Mouse (Mus musculus) layer of hippocampus, postnatal 36 days (tissue): ENCODE results near the gene Fam83c. TPM values are rescaled to one million over a fixed set of nuclear protein-coding genes. Genes with fewer than 3 reads are reported as not detected.
"Not testable (repeated sequence)": the region's sequence is repeated elsewhere in the genome, so short reads cannot be mapped to it uniquely, and the experiment has no call there.

Experiments used
- DNase-seq, 2 experiments: peaks; one replicate each; pipeline ENCODE4 v3.0.0; 2022
- total RNA-seq, 2 experiments: library from RNA; stranded (reverse); gene quantifications; 2 replicates each; pipeline ENCODE4 v1.2.3; 2021

Fam83c gene
- not detected for total RNA-seq

- DNase-seq = no peak
Observed at GRCm38 (mm10) chr2:155834732-155835131, at the start of gene Fam83c. Gene Fam83c (minus strand): TSS chr2:155834854.

DNA sequence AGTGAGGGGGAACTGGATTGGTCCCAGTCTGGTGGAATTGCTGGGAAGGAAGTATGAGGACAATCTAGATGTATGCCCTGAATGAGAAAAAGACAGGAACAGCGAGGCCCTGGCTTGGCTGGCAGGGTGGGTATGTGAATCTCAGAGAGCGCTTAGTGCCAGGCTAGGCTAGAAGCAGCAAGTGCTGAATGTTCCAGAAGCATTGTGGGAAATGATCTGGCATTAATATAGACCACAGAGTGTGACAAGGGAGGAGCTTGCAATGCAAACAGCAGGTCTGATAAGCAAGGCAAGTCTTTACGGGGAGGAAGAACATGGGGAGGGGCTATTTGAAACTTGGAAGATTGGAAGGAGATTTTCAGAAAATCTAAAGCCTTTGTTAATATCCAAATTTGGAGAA is 47.4 kb upstream of the Fam83c start:
- DNase-seq = no peak

GRCm38 (mm10) chr2:155878964-155879876 is 44.6 kb upstream of the Fam83c start:
- DNase-seq = no peak

DNA sequence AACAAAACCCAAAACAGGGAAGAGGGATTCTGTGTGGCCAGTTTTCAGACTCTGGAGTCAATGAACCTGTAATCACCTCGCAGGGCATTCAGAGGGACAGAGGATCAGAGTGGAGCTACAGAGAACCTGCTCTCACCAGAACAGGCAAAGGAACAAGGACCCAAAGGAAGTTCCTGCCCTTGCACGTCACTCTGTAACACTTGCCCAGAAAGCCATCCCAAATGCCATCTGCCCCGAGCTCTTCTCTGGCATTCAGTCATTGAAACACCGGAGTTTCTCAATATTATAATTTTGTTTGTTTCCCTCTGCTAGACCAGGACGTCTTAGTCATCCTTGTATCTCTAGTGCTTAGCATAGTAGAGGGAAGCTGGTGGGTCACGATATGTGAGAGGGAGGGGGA is 39.0 kb upstream of the Fam83c start:
- DNase-seq = no peak

DNA sequence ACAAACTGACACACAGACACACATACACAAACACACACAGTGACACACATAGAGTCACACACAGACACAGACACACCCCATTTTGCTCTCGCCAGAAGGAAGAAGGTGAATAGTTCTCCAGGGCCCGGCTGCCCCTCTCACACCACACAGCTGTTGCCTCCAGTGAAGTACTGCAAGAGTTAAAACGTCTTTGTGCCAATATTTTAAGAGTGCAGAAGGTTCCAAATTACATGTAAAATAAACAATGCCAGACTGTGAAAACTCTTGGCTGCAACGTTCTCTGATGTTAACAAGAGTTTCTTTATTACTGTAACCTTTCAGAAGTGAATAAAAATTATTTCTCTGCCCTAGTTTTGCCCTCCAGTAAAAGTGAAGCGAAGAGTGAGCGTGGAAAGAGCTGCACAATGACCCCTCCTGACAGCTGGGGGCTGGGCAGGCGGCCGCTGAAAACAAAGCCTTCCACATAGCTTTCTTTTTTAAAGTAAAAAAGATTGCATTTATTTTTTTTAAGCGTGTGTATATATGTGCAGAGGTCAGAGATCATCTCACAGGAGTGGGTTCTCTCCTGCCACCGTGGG is 38.4 kb upstream of the Fam83c start:
- no peak for DNase-seq

GRCm38 (mm10) chr2:155872486-155872885 is 37.8 kb upstream of the Fam83c start:
- no peak for DNase-seq

DNA sequence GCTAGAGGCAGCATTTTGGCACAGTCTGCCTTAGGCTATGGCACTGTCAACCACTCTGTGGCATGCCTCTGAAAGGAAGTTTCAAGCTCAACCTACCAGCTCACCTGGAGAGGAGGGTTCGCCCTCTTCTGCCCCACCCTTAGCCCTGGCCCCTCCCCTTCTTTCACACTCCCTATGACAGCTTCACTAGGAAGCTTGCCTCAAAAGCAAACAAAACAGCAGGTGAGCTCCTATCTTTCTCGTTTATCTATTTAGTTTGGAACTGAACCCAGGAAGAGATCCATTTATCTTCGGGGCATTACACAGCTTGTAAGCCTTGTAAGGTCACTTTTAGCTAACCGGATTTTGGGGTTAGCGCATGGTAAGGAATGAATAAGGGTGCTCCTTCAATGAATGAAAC is 35.1 kb upstream of the Fam83c start:
- no peak for DNase-seq

DNA sequence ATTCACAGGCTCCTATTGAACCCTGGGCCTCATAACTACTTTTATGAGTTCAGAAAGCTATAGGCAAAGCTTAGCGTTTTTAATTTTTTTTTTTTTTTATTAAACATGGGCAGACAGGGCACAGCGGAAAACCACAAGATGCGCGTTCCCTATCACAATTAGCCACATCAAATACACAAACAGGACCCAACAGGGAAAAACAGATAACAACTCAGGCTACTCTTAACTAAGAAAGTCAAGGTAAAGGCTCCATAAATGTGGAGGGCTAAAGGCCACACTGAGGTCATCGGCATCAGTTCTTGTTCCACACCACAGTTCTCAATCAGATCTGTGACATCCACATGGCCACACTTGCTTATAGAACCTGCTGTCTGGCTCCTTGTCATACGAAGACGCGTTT is 33.7 kb upstream of the Fam83c start:
- no peak for DNase-seq

GRCm38 (mm10) chr2:155863301-155863867 is 28.7 kb upstream of the Fam83c start:
- no peak for DNase-seq

GRCm38 (mm10) chr2:155862573-155863300 is 28.1 kb upstream of the Fam83c start:
- DNase-seq = no peak

DNA sequence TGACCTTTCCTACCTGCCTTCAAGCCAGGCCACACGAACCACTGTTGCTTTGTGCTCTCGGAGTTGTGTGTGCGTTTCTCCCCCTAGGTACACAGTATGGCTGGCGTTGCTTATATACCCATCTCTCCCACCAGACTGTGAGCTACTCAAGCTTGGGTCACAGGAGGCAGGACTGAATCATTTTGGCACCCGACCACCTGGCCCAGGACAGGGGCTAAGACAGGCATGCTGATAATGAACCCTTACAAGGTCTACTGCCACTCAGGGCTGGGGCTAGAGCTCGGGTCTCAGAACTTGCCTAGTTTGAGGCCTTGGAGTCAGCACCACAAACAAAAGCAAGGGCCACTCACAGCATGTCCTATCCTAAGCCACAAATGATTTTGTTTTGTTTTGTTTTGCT is 26.9 kb upstream of the Fam83c start:
- no peak for DNase-seq

- DNase-seq = no peak
Observed at GRCm38 (mm10) chr2:155860102-155860501, 25.4 kb upstream of the Fam83c start.

GRCm38 (mm10) chr2:155852536-155852935 is 17.9 kb upstream of the Fam83c start:
- DNase-seq = no peak

- DNase-seq = no peak
Observed at GRCm38 (mm10) chr2:155850120-155850519, 15.5 kb upstream of the Fam83c start.

- no peak for DNase-seq
Observed at GRCm38 (mm10) chr2:155849464-155849863, 14.8 kb upstream of the Fam83c start.

- DNase-seq = peak; percentile 62 to 69
Observed at GRCm38 (mm10) chr2:155848291-155848690, 13.6 kb upstream of the Fam83c start.

GRCm38 (mm10) chr2:155846930-155847329 is 12.3 kb upstream of the Fam83c start:
- DNase-seq = no peak

- DNase-seq = no peak
Observed at GRCm38 (mm10) chr2:155838961-155839360, 4.3 kb upstream of the Fam83c start.

DNA sequence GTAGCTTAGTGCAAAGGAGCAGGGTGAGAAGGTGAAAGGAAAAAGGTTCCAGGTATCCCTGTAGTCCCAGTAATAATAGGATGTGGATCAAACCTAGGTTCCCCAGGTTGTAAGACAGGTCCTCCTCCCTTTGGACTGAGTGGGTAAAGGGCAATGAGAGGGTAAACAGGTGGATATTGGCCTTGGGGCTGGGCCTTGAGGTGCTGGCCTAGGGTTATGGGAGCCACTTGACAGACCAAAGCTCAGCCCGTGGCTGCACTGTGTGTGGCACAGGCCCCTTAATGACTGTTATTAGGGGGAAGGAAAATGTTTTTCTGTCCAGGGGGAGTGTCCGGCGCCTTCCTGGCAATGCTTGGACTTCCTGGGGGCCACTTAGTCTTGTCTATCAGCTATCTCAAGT is 3.3 kb upstream of the Fam83c start:
- no peak for DNase-seq

DNA sequence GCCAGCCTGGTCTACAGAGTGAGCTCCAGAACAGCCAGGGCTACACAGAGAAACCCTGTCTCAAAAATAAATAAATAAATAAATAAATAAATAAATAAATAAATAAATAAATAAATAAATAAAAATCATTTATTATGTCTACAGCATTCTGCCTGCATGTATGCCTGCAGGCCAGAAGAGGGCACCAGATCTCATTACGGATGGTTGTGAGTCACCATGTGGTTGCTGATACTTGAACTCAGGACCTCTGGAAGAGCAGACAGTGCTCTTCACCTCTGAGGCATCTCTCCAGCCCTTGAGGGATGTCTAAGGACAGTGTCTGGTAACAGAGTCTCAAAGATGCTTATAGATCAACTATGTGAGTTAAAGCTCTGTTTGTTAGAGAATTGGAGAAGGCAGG is 2.6 kb downstream of the Fam83c start:
- not testable (repeated sequence) for DNase-seq

DNA sequence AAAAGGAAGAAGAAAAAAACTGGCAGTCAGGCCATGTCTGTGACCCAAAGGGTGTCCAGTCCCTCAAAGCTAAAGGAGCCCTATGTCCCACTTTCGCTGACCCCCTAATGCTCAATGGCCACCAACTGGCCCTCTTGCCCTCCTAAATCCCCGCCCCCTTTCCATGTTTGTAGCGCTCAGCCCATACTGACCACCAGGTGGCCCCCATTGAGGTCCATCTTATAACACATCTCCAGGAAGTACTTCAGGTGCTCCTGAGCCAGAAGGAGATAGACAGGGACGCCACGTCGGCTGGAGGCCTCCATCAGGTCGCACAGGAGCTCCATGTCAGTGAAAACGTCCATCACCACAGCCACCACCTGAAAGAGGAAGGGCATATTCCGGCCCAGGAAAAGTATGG is 3.4 kb downstream of the Fam83c start:
- no peak for DNase-seq

GRCm38 (mm10) chr2:155830841-155831240 is 3.8 kb downstream of the Fam83c start:
- no peak for DNase-seq
